Mouse (Mus musculus): ENCODE measurements around the gene Npy2r. TPM values are rescaled to one million over a fixed set of nuclear protein-coding genes. Genes with fewer than 3 reads are reported as not detected.

Npy2r gene
- polyA plus RNA-seq (2015; fragmentation: Nextera tagmentation; extraction: Ambion mirVana), result 0.39 and 0.77 TPM in 2 replicates

GRCm38 (mm10) chr3:82547908-82548721 is at the start of gene Npy2r:
Gene Npy2r, minus strand, starts transcription at chr3:82548084.
- peak within 1 kb of the TSS; percentile 52 for H3K4me3 ChIP-seq
- H3K27me3 ChIP-seq, result peaks cover 27% of the 10 kb centered on the region
- peaks cover 4% of the 10 kb centered on the region for H3K4me1 ChIP-seq
- 0 out of 2 replicates have a peak, but pooled peaks have one; percentile 32 for ATAC-seq (ENCODE audit: insufficient number of reproducible peaks, insufficient read depth, low FRiP score, low TSS enrichment, low read depth)
- peak within 1 kb of the TSS; percentile 92 for H3K4me2 ChIP-seq
- no peaks in the 10 kb centered on the region for H3K36me3 ChIP-seq
- WGBS, result under 1% methylated on average over 32 of the region's 32 CpGs
- peak within 1 kb of the TSS; percentile 66 for H3K9ac ChIP-seq
- no peaks in the 10 kb centered on the region for H3K9me3 ChIP-seq
- no peak within 1 kb of the TSS for H3K27ac ChIP-seq

DNA sequence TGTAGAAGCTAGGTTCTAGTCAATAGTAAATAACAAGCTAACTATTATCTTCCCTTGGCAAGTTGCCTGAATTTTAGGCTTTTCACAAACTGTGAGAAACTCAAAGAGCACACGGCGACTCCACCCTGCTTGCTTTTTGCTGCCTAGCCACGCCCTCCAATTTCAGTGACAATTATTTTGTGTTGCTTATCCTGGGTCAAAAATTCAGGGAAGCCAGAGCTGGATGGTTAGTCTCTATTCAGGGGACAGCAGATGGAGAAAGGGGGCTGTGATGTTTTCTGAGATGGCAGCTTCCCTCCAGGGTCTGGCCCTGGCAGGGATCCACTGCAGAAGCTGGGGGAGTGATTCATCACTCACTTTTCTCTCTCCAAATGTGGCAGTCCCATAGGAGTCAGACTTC is 9.9 kb upstream of the Npy2r start:
- H3K4me3 ChIP-seq, result no peak overlapping the region
- H3K27me3 ChIP-seq, result no peaks in the 10 kb centered on the region
- H3K9ac ChIP-seq, result no peak overlapping the region
- no peak overlapping the region for H3K4me2 ChIP-seq
- no peak for ATAC-seq (ENCODE audit: insufficient number of reproducible peaks, insufficient read depth, low FRiP score, low TSS enrichment, low read depth)
- no peak overlapping the region for H3K27ac ChIP-seq
- peaks cover 5% of the 10 kb centered on the region; the same call in 1 of the 2 replicates for H3K4me1 ChIP-seq
- H3K36me3 ChIP-seq, result no peaks in the 10 kb centered on the region
- 60% methylated on average over 3 of the region's 3 CpGs for WGBS
- no peaks in the 10 kb centered on the region for H3K9me3 ChIP-seq

DNA sequence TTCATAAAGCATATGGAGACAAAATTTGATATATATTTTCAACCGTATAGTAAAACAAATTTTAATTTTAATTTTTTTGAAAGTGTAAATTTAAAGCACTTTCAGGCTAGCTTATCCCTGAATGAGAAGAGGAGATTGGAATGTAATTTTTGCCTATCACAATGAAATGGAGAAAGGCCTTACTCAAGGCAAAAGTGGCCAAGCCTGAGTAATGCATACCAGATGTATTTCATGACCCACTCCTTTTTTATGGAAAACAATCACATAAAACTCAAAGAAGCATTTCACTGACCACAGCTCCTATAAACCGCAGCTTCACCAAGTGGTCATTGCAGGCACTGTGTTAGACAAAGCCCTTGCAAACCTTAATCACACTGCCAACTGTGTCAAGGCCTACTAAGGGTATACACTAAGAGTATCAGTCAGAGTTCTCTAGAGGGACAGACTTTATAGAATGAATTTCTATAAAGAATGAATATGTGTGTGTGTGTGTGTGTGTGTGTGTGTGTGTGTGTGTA is 8.5 kb upstream of the Npy2r start:
- ATAC-seq (ENCODE audit: insufficient number of reproducible peaks, insufficient read depth, low FRiP score, low TSS enrichment, low read depth), result no peak
- no peaks in the 10 kb centered on the region for H3K9me3 ChIP-seq
- H3K9ac ChIP-seq, result no peak overlapping the region
- peaks cover 5% of the 10 kb centered on the region; the same call in 1 of the 2 replicates for H3K4me1 ChIP-seq
- 68% methylated on average over 2 of the region's 2 CpGs for WGBS
- H3K36me3 ChIP-seq, result no peaks in the 10 kb centered on the region
- no peak overlapping the region for H3K4me3 ChIP-seq
- H3K4me2 ChIP-seq, result no peak overlapping the region
- no peaks in the 10 kb centered on the region for H3K27me3 ChIP-seq
- no peak overlapping the region for H3K27ac ChIP-seq

- WGBS, result 80% methylated on average over 5 of the region's 5 CpGs
- H3K4me1 ChIP-seq, result peaks cover 8% of the 10 kb centered on the region
- no peaks in the 10 kb centered on the region for H3K36me3 ChIP-seq
- H3K27ac ChIP-seq, result no peak overlapping the region
- H3K27me3 ChIP-seq, result peaks cover 27% of the 10 kb centered on the region
- ATAC-seq (ENCODE audit: insufficient number of reproducible peaks, insufficient read depth, low FRiP score, low TSS enrichment, low read depth), result no peak
- no peak overlapping the region for H3K4me2 ChIP-seq
- no peak overlapping the region for H3K9ac ChIP-seq
- H3K4me3 ChIP-seq, result no peak overlapping the region
- no peaks in the 10 kb centered on the region for H3K9me3 ChIP-seq
Observed at GRCm38 (mm10) chr3:82549932-82550331, 2.0 kb upstream of the Npy2r start.

GRCm38 (mm10) chr3:82548753-82549152 is 869 bp upstream of the Npy2r start:
- peaks cover 27% of the 10 kb centered on the region for H3K27me3 ChIP-seq
- H3K9ac ChIP-seq, result peak overlapping the region; percentile 66
- no peaks in the 10 kb centered on the region for H3K9me3 ChIP-seq
- 2% methylated on average over 9 of the region's 9 CpGs for WGBS
- no peak for ATAC-seq (ENCODE audit: insufficient number of reproducible peaks, insufficient read depth, low FRiP score, low TSS enrichment, low read depth)
- peaks cover 4% of the 10 kb centered on the region for H3K4me1 ChIP-seq
- peak overlapping the region; percentile 52 for H3K4me3 ChIP-seq
- no peaks in the 10 kb centered on the region for H3K36me3 ChIP-seq
- peak overlapping the region; percentile 92 for H3K4me2 ChIP-seq
- H3K27ac ChIP-seq, result no peak overlapping the region

GRCm38 (mm10) chr3:82541449-82541848 is 6.4 kb downstream of the Npy2r start:
- no peak overlapping the region for H3K9ac ChIP-seq
- H3K4me3 ChIP-seq, result no peak overlapping the region
- H3K4me2 ChIP-seq, result no peak overlapping the region
- ATAC-seq (ENCODE audit: insufficient number of reproducible peaks, insufficient read depth, low FRiP score, low TSS enrichment, low read depth), result no peak
- no peaks in the 10 kb centered on the region for H3K36me3 ChIP-seq
- 86% methylated on average over 2 of the region's 2 CpGs for WGBS
- H3K4me1 ChIP-seq, result no peaks in the 10 kb centered on the region
- no peaks in the 10 kb centered on the region for H3K9me3 ChIP-seq
- no peak overlapping the region for H3K27ac ChIP-seq
- H3K27me3 ChIP-seq, result peaks cover 10% of the 10 kb centered on the region

DNA sequence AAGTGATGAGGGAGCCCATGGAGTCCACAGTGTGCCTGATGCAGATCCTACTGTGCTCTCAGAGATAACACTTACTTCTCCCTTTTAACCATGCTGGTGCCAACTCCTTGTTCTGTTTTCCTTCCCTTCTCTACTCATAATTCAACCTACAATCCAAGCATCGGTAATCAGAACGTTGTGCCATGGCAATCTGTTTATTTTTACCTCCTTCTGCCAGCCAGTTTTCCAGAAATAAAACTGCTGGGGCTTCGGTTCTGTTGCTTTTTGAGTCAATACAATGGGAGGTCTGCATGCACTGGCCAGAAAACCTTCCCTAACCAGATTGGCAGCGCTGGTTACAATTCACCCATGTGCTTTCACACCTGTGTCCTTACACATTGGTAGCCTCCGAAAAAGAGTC is 7.9 kb downstream of the Npy2r start:
- Histone ChIP-seq H3K27me3 (no peaks in the 10 kb centered on the region), H3K9me3 (no peaks in the 10 kb centered on the region), H3K27ac (no peak overlapping the region), H3K4me2 (no peak overlapping the region), H3K36me3 (no peaks in the 10 kb centered on the region), H3K9ac (no peak overlapping the region), H3K4me1 (no peaks in the 10 kb centered on the region), H3K4me3 (no peak overlapping the region)
- WGBS, result 83% methylated on average over 5 of the region's 5 CpGs
- no peak for ATAC-seq (ENCODE audit: insufficient number of reproducible peaks, insufficient read depth, low FRiP score, low TSS enrichment, low read depth)

DNA sequence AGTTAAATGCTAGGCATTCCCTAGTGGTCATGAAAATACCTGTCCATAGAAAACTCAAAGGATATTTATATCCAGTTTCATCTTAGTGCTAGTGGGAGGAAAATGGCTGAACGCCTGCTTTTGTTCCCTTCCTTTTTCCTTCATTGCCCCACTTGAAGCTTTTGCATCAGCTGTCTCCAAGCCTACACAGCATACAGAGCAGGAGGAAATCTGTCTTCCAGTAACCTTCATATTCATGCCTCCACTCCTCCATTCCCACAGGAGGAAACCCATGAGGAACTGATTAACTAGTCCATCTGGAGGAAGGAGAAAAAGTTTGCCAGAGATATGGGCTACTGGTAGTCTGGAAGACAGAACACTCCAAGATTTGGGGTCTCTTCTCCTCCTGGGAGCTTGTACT is 23.1 kb downstream of the Npy2r start:
- no peak overlapping the region for H3K9ac ChIP-seq
- H3K36me3 ChIP-seq, result no peaks in the 10 kb centered on the region
- H3K4me2 ChIP-seq, result no peak overlapping the region
- no peak for ATAC-seq (ENCODE audit: insufficient number of reproducible peaks, insufficient read depth, low FRiP score, low TSS enrichment, low read depth)
- H3K4me3 ChIP-seq, result no peak overlapping the region
- no peaks in the 10 kb centered on the region for H3K27me3 ChIP-seq
- H3K4me1 ChIP-seq, result no peaks in the 10 kb centered on the region
- 82% methylated on average over 1 of the region's 1 CpGs for WGBS
- H3K9me3 ChIP-seq, result no peaks in the 10 kb centered on the region
- no peak overlapping the region for H3K27ac ChIP-seq

GRCm38 (mm10) chr3:82498006-82498405 is 49.9 kb downstream of the Npy2r start:
- no peak for ATAC-seq (ENCODE audit: insufficient number of reproducible peaks, insufficient read depth, low FRiP score, low TSS enrichment, low read depth)
- Histone ChIP-seq H3K27me3 (no peaks in the 10 kb centered on the region), H3K4me1 (no peaks in the 10 kb centered on the region), H3K9ac (no peak overlapping the region), H3K4me2 (no peak overlapping the region), H3K9me3 (no peaks in the 10 kb centered on the region), H3K4me3 (no peak overlapping the region), H3K27ac (no peak overlapping the region), H3K36me3 (no peaks in the 10 kb centered on the region)
- WGBS, result 73% methylated on average over 4 of the region's 4 CpGs

Other genes with a start within 250 kb of the Npy2r start
- gene Map9, start 190.0 kb downstream of the Npy2r start, polyA plus RNA-seq (2015; fragmentation: Nextera tagmentation; extraction: Ambion mirVana), result 8.9 and 11.6 TPM in 2 replicates